Mouse (Mus musculus) kidney, postnatal 10 days (tissue): ENCODE measurements around the gene Gse1.

Source experiments
- DNase-seq: peaks from one replicate; pipeline ENCODE4 v3.0.0; 2021; ENCODE audit warnings: mixed read lengths

Gene Gse1

DNA sequence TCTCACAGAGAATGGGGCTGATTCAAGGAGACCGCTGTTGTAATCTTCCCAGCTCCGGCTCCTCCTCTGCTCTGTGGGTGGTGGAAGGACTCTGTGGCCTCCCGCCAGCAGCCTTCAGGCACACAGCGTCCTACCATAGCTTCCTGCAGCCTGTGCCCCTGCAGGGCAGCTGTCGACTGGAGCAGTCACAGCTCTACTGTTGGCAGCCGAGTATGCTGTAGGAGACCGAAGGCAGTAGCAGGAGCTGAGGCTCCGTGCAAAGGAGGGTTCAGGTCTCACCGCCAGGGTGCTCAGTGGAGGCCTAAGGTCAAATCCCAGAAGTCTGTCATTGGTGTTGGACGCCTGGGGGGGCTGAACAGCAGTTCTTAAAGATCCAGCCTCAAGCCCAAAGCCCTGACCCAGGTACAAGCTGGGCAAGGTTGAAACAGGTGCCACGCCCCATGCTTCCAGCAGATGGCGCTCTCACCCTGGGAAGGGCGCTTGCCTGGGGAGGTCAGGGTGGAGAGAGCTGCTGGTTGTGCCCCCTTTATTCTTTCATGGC, 72.4 kb downstream of the Gse1 start:
- peak; percentile 80 for DNase-seq

DNA sequence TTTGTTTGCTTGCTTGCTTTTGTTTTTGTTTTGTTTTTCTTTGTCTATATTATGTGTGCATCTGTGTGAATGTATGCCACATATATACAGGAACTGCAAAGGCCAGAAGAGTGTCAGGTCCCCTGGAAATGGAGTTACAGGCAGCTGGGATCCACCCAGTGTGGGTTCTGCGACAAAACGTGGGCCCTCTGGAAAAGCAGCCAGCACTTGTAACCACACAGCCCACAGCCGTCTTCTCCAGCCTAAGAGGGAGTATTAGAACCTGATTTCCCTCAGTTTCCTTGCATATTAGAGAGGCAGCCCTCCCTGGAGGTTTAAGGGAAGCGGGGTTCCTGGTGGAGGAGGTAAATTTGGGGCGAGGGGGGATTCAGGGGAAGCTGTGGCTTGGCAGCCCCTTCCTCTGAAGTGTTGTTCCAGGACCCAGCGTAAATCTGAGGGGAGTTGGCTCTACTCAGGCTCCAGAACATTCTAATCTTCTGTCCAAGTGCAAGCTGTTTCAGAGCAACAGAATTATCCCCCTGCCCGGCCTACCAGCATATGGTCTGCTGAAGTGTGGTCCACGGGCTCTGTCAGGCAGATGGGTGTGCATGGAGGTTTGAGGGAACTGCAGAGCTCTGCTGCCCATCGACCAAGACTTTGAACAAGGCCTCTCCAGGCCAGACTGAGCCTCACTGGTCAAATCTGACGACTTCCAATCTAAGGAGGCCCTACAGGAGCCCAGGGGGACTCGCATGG, 74.9 kb downstream of the Gse1 start:
- DNase-seq: no peak

DNA sequence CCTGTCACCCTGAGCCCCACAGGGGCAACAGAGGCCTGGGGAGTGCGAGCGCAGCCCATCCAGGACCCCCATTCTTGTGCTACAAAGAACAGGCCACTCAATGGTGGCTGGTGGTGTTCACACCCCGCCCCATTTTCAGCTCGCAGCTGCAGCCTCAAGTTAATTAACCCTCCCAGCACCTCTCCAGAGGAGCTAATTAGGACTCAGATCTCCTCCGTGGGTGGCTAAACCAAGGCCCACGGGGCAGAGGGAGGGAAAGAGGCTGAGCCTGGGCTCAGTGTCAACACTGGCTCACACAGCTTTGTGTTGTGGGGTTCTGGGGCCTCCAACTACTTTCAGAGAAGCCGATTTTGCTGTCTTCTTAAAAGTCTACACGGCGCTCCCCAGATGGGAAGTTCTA, 75.8 kb downstream of the Gse1 start:
- no peak for DNase-seq

DNA sequence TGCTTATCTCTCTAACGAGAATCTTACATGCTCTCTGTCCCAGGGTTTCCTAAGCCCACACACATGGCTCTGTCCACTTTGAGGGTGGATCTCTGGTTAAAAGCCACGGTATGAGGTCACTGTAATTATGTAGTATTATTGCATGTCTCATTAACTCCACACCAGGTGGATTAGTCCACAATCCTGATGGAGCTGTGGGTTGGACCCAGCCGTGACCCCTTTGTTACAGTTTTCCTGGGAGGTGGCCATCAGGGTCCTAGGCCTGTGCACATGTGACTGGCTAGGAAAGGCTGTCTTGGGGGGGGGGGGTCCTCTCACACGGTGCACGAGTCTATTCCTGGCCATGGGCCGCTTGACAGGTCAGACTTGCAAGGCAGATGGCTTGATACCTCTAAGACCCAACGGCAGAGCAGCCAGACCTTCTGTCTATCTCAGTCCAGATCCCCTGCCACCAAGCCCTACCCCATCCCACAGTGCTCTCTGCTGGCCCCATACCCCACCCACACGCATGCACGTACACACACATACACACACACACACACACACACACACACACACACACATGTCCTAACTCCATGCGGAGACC, 77.6 kb downstream of the Gse1 start:
- DNase-seq: no peak

DNA sequence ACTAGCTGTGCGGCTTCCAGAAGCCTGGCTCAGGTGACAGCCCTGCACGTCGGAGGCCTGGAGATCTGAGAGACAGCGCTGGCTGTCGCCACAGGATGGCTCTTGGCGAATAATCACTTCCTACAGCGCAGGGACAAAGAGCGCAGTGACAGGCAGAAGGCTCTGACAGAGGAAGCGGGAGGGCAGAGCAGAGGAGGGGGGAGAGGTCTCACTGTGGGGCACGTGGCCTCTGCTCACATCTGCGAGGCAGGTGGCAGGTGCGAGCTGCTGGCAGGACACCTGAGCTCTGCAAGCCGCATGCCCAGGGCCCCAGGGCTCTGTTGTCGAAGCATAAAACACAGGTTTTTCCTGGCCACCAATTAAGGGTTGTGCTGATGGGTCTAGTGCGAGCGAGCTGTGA, 78.8 kb downstream of the Gse1 start:
- DNase-seq: no peak

DNA sequence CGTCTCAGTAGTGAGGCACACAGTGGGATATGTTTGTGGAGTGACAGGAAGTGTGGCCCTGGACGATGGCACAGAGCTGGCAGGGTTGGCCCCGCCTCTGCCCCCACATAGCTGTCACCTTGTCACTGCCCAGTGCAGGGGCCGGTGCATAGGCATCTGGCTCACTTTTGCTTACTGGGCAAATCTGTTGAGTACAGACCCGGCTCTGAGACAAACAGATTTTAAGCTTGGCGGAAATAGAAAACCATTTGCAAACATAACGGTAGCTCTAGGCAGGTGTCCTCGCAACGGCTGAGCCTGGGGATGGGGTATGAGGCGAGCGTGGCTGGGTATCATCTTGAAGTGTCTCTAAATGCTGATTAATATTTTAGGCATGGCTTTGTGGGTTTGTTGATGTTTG, 79.3 kb downstream of the Gse1 start:
- no peak for DNase-seq

DNA sequence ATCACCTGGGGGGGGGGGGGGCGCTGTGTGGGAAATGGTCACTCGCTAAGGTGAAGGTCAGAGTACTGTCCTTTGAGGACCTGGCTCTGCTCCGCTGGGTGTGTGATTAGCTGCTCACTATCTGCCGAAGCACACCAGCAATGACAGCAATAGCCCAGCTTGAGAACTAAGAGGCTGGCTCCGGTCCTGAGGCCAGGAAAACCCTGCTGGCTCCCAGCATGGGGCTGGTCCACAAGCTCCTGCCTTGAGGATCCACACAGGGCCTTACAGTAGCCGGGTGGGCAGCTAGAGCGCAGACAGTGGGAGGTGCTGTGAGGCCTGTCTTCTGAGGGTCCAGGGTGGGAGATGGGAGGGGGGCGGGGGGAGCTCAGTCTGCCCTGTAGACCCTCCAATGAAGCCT, 79.9 kb downstream of the Gse1 start:
- no peak for DNase-seq

DNA sequence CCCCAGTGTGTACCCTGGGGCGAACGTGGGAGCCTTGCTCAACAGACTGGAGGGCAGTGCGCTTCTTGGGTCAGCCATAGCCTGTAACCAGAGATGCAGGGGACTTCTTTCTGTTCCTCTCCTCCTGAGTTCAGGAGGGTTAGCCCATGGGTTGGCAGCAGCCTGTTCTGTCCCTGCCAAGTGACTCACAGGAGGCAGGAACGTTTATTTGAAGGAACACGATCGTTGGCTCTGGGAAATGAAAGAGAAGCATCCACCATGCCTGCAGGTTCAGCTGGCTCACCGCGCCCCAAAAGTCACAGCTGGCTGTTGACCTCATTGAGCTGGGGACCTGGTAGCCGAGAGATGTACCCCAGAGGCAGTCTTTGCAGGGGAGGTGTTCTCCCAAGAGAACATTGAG, 80.3 kb downstream of the Gse1 start:
- DNase-seq: no peak

DNA sequence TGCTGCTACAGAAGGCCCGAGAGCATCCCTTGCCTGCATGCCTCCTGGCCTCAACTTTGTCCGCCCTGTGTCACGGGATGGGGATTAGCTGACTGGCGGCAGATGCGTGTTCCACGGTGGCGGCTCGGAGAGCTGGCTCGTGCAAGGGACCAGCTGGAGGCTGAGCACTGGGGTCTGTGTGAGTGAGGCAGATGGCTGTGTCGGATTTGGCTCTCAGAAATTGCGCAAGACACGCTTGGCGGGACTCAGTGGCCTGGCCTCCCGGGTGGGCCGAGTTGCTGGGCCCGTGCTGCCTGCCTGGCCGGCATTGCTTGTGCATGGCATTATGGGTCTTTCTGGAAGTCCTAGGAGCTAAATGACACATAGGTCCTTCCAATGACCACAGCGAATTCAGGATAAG, 81.1 kb downstream of the Gse1 start:
- no peak for DNase-seq

DNA sequence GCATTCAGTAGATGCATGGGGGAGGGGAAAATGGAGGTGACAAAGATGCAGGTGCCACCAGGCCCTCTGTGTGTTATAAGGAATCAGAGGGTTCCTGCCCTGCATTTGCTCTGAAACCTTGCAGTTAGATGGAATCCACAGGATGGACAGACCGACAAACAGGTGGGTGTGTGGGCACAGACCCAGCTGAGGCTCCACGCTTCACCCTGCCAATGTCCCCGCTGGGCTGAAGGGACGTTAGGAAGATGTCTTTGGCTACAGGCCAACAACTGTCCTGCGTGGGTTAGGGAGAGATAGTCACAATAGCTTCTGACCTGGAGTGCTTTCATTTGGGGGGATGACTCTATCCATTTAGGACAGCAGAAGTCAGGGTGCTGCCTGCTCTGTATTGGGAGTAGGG, 81.8 kb downstream of the Gse1 start:
- DNase-seq: no peak

DNA sequence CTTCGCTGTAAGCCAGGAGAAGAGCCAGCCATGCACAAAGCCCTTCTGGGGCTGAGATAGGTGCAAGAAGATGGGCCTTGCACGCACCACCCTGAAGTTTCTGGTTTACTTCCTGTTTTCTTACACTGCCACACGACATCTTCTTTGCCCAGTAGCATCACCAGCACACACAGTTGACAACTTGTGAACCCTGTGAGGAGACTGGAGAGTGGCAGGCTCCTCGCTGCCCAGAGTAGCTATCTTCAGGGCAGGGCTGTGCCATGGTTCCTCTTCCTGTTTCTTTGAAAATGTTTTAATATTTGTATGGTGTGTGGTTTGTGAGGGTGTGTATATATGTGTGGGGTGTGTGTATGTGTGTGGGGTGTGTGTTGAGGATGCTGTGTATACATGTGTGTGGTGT, 84.2 kb downstream of the Gse1 start:
- DNase-seq: no peak

DNA sequence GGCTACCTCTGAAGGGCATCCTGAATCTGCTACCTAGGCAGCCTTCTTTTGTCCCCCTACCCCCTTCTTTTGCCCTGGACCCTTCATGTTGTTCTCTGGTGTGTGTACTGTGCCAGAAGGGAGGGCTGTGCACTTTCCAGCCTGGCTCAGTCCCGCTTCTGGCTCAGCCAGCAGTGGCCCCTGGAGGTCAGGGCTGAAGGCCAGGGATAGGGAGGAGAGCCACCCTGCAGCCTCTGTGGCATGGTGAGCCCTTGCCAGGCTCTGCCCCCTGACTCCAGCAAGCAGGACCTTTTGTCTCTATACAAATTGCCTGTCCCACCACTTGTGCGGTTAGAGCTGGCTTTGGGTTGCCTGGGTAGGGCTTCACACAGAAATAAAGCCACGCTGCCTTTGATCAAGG, 85.4 kb downstream of the Gse1 start:
- no peak for DNase-seq

DNA sequence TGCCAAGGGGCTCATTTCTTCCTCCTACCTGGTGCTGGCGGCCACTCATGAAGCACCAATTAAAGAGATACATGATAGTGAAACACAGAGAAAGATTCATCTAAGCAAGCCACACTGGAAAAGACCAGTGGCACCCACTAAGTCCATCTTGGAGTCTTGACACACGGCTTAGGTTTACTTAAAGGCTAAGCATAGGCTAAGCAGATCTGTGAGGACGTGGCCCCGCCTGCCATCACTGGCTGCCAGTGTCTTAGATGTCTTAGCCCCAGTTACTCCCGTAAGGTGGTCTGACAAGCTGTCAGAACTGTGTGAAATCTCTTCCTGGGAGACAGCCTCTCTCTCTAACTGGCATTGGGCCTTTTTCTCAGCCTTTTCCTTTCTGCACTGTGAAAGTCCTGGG, 86.7 kb downstream of the Gse1 start:
- DNase-seq: no peak

DNA sequence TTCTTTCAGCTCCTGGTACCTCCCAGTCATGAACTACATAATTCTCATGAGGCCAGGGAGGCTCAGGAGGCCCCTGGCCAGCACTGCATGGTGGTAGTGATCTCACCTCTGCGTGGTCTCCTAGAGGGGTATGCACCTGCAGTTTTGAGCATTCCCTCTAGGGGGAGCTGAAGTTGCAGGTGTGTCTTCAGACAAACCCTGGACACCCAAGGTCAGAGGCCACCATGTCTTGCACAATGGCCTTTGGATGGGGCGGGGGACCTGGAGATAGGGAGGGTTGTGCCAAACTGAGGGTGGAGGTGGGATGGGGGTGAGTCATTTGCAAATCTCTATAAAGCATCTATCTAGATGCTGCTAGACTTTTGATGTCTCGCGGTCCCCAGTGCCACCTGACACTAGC, 87.4 kb downstream of the Gse1 start:
- DNase-seq: no peak

DNA sequence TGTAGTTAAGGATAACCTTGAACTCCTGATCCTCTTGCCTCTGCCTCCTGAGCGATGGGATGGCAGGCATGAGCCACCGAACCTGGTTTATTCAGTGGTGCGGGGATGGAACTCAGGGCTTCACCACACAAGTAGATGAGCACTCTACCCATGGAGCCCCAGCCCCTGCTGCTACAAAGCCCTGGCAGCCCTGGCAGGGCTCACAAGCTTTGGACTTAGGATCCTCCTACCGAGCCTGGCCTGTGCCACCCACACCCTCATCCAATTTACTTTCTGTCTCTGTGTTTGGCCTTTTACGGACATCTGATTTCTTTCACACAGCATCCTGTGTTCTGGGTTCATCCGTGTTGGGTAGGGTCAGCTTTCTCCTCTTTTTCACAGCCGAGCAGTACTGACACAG, 88.5 kb downstream of the Gse1 start:
- DNase-seq: no peak

DNA sequence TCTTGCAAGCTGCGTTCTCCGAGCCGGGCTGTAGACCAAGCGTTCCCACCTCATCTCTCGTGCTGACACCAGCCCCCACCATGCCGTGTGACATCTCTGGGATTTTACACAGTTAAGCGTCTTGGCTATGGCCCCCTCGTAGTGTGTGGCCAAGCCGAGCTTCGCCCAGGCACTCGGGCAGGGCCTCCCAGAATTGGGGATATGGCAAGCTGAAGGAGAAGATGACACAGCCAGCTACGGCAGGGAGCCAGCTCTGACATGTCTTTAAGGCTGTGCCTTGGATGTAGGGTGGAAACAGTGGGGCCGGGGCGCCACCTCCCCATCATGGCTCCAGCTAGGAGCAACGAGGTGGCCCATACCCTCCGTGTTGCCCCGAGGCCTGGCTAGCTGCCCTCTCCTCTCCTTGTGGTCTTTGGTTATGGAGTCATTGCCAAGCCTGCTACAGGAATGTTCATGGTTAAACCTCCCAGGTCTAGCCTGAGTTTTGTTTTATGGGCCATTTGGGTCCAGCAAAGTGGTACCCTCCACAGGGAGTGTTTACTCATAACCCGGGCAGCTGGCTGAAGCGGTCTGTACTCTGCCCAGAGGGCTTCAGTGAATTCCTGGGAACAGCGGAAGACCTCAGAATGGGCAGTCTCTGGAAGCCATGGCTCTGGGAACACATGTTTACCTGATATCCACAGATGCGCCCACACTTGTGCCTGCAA, 89.0 kb downstream of the Gse1 start:
- no peak for DNase-seq

DNA sequence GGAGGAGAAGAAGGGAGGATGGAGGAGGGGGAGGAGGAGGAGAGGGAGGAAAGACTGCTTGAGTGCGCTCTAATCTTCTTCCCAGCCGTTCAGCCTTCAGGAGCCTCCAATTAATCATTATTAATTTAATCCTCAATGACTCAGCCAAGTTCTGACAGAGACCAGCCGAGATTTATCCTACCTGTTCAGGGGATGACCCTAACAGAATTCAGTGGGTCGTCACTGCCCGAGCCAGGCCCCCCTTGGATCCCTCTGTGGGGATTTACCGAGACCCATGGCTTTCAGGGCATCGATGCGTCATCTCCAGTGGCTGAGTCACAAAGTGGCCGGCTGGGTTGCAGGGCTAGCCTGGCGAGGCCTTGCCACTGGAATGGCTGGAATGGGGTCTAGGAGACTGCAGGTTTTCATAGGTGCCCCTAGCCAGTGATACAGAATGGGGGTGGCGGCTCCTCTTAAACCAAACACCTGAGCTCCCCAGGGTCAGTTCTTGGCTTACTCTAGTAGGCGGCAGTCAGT, 90.3 kb downstream of the Gse1 start:
- no peak for DNase-seq

DNA sequence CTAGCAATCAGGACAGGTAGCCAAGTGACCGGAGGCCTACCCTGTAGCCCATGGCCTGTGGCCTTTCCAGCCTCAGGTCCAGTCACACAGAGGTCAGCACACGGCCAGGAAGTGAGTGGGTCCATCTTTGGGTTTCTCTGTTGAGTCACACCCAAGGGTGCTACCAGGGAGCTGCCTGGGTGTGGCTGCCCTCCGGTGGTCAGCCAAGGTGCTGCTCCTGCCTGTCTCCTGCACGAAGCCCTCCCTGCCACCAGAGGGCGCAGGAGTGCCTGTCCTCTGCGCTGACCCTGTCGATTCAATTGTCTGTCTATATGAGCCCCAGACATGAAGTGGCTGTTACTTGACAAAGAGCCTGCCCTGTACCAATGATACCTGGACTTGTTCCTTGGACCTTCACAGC, 91.2 kb downstream of the Gse1 start:
- DNase-seq: peak; percentile 85

DNA sequence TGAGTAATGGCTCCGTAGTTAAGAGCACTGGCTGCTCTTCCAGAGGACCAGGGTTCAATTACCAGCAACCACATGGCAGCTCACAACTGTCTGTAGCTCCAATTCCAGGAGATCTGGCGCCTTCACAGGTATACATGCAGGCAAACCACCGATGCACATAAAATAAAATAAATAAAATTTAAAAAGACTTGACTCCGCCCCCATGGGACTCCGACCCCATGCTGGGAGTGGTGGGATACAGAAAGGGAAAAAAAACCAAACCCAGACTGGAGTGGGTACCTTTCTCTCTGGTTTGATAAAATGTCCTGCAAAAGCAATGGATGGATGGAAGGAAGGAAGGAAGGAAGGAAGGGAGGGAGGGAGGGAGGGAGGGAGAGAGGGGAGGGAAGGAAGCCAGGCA, 91.9 kb downstream of the Gse1 start:
- no peak for DNase-seq

DNA sequence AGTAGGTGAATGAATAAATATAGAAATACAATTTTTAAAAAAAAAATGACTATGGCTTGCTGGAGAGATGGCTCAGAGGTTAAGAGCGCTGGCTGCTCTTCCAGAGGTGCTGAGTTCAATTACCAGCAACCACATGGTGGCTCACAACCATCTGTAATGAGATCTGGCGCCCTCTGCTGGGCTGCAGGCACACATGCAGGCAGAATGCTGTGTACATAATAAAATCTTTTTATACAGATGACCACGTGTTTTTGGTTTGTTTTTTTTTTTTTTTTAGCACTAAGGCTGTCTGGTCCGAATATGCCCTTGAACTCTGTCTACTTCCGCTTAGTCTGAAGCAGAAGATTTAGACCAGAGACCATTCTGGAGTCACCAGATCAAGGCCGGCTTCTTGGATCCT, 93.5 kb downstream of the Gse1 start:
- peak; percentile 54 for DNase-seq

DNA sequence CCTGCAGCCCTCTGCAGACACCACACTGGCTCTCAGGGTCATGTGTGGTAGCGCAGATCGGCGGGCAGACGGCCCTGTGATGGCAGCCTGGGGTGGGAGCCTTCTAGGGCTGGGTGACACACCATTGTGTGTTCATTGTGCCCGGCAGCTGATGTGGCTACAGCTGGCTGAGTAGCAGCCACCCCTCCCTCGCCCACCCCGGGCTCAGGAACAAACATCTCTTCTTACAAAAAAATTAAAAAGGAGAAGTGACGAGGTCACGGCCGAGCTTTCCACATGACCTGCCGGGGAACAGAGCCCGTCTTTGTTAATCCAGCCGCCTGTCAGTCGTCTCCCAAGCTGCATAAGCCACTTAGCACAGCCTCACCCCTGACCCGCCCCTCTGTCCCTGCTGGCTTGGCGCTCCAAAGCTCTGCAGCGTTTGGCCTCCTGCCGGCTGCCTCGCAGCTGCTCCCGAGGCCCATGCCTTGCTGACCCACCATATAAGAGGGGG, 94.7 kb downstream of the Gse1 start:
- DNase-seq: peak; percentile 81

DNA sequence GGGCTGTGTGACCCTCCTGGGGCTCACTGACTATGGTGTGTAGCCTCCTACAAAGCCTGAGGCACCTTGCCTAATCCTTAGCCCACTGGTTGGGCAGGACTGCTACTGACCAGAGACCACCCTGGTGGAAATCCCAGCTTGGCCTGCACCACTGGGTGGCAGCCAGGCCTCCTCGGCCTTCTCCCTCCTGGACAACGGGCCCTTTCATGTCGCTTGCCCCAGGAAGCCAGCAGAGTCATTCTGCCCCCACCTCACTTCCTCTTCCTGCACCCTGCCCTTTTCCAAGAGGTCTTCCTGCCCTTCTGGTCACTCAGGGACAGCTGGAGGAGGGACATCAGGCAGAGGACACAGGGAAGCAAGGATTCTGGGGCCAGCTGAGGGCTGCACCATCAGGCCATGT, 96.3 kb downstream of the Gse1 start:
- peak; percentile 61 for DNase-seq

DNA sequence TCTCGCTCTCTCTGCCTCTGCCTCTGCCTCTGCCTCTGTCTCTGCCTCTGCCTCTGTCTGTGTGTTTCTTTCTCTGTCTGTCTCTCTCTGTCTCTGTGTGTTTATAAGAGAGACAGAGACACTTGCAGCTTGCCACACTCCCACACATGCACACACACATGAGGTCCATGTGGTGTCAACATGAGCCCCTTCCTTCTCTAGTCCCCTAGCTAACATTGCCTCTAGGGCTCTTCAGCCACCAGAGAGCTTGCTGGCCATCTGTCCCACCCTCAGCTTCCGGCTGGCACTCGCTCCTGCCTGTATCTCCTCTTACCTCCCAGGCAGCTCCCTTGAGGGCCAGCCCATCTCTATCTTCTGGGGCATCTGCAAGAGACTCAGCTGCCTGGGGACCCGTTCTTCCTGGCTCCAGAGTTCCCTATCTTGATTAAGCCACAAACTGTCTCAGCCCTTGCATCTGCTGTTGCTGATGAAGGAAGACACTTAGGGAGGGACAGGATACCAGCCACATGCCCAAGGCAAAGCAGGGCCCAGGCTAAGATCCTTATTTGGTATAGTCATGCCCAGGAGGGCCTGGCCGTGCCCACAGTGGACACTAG, 97.0 kb downstream of the Gse1 start:
- no peak for DNase-seq
